Mouse (Mus musculus) stomach, postnatal 0 days (tissue): ENCODE results near the gene Flnb.

ENCODE experiments used
- CTCF ChIP-seq: IDR thresholded peaks from 2 replicates; pipeline ENCODE4 v1.5.1; 2016; ENCODE audit warnings: antibody characterized with exemption, low read depth, mild to moderate bottlenecking, moderate library complexity
- EP300 ChIP-seq: optimal IDR thresholded peaks from 2 replicates; pipeline ENCODE3; 2016; ENCODE audit warnings: antibody characterized with exemption

DNA sequence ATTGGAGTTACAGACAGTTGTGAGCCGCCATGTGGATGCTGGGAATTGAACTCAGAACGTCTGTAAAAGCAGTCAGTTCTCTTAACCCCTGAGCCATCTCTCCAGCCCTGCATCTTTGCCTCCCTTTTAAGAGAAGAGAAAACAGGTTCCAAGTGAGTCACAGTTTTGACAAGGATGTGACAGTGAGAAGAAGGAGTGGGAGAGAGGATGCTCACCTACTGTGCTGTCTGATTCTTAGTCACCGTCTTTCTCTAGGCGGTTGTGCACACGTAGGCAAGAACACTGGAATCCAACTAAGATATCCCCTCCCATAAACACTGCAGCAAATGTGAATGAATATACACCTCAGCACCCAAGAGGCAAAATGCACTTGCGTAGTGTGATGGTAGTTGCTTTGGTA, 157.4 kb downstream of the Flnb start:
- TF ChIP-seq CTCF (no peak), EP300 (no peak)
